Mouse (Mus musculus): Measurements from ENCODE around the gene Prkce. TPM values are rescaled to one million over a fixed set of nuclear protein-coding genes. Genes with fewer than 3 reads are reported as not detected.

The Prkce gene
- polyA plus RNA-seq, 1 experiment from 2014 or later: 4.4 TPM

- H3K27ac ChIP-seq (ENCODE audit: low read length): no peak overlapping the region
- no peak overlapping the region for H3K9ac ChIP-seq (ENCODE audit: low read length)
- no peak for ATAC-seq (ENCODE audit: insufficient read depth, low FRiP score)
- H3K9me3 ChIP-seq (replicated peaks; ENCODE audit: control insufficient read depth, low read length): no peaks in the 10 kb centered on the region
- 59% methylated on average over 9 of the region's 9 CpGs for WGBS
- no peaks in the 10 kb centered on the region for H3K4me1 ChIP-seq (ENCODE audit: control insufficient read depth, insufficient read depth, low read length)
- H3K4me2 ChIP-seq (ENCODE audit: low read depth, low read length): no peak overlapping the region
- H3K27me3 ChIP-seq (ENCODE audit: control insufficient read depth, insufficient read depth, low read length): no peaks in the 10 kb centered on the region
- no peaks in the 10 kb centered on the region for H3K36me3 ChIP-seq (ENCODE audit: control insufficient read depth, insufficient read depth, low read length)
- H3K4me3 ChIP-seq (replicated peaks; ENCODE audit: low read length): no peak overlapping the region
These were observed 427.9 kb downstream of the Prkce start for GRCm38 (mm10) chr17:86595526-86595925.

- no peak for ATAC-seq (ENCODE audit: insufficient read depth, low FRiP score)
These were observed 433.5 kb downstream of the Prkce start for GRCm38 (mm10) chr17:86601116-86601515.

GRCm38 (mm10) chr17:86601901-86602300 lies 434.3 kb downstream of the Prkce start:
- no peak overlapping the region for H3K9ac ChIP-seq (ENCODE audit: low read length)
- H3K4me1 ChIP-seq (ENCODE audit: control insufficient read depth, insufficient read depth, low read length): no peaks in the 10 kb centered on the region
- no peak overlapping the region for H3K4me2 ChIP-seq (ENCODE audit: low read depth, low read length)
- no peak overlapping the region for H3K27ac ChIP-seq (ENCODE audit: low read length)
- H3K9me3 ChIP-seq (replicated peaks; ENCODE audit: control insufficient read depth, low read length): no peaks in the 10 kb centered on the region
- ATAC-seq (ENCODE audit: insufficient read depth, low FRiP score): no peak
- H3K36me3 ChIP-seq (ENCODE audit: control insufficient read depth, insufficient read depth, low read length): no peaks in the 10 kb centered on the region
- no peaks in the 10 kb centered on the region for H3K27me3 ChIP-seq (ENCODE audit: control insufficient read depth, insufficient read depth, low read length)
- H3K4me3 ChIP-seq (replicated peaks; ENCODE audit: low read length): no peak overlapping the region
- WGBS: 79% methylated on average over 2 of the region's 2 CpGs

More at GRCm38 (mm10) chr17:86601116-86601515, 433.5 kb downstream of the Prkce start:
- H3K4me1 ChIP-seq (ENCODE audit: control insufficient read depth, insufficient read depth, low read length): no peaks in the 10 kb centered on the region
- no peaks in the 10 kb centered on the region for H3K9me3 ChIP-seq (replicated peaks; ENCODE audit: control insufficient read depth, low read length)
- WGBS: 61% methylated on average over 6 of the region's 6 CpGs
- no peak overlapping the region for H3K27ac ChIP-seq (ENCODE audit: low read length)
- H3K9ac ChIP-seq (ENCODE audit: low read length): no peak overlapping the region
- H3K27me3 ChIP-seq (ENCODE audit: control insufficient read depth, insufficient read depth, low read length): no peaks in the 10 kb centered on the region
- H3K4me2 ChIP-seq (ENCODE audit: low read depth, low read length): no peak overlapping the region
- no peak overlapping the region for H3K4me3 ChIP-seq (replicated peaks; ENCODE audit: low read length)
- H3K36me3 ChIP-seq (ENCODE audit: control insufficient read depth, insufficient read depth, low read length): no peaks in the 10 kb centered on the region

- no peaks in the 10 kb centered on the region for H3K4me1 ChIP-seq (ENCODE audit: control insufficient read depth, insufficient read depth, low read length)
- no peak for ATAC-seq (ENCODE audit: insufficient read depth, low FRiP score)
- 56% methylated on average over 5 of the region's 5 CpGs for WGBS
- H3K9me3 ChIP-seq (replicated peaks; ENCODE audit: control insufficient read depth, low read length): no peaks in the 10 kb centered on the region
- no peak overlapping the region for H3K4me2 ChIP-seq (ENCODE audit: low read depth, low read length)
- H3K27ac ChIP-seq (ENCODE audit: low read length): no peak overlapping the region
- H3K27me3 ChIP-seq (ENCODE audit: control insufficient read depth, insufficient read depth, low read length): no peaks in the 10 kb centered on the region
- H3K36me3 ChIP-seq (ENCODE audit: control insufficient read depth, insufficient read depth, low read length): no peaks in the 10 kb centered on the region
- H3K4me3 ChIP-seq (replicated peaks; ENCODE audit: low read length): no peak overlapping the region
- no peak overlapping the region for H3K9ac ChIP-seq (ENCODE audit: low read length)
These were observed 436.4 kb downstream of the Prkce start for GRCm38 (mm10) chr17:86603848-86604444.

GRCm38 (mm10) chr17:86607981-86608380 lies 440.4 kb downstream of the Prkce start:
- Histone ChIP-seq H3K4me1 (ENCODE audit: control insufficient read depth, insufficient read depth, low read length) (no peaks in the 10 kb centered on the region), H3K36me3 (ENCODE audit: control insufficient read depth, insufficient read depth, low read length) (no peaks in the 10 kb centered on the region), H3K4me3 (replicated peaks; ENCODE audit: low read length) (no peak overlapping the region), H3K27ac (ENCODE audit: low read length) (no peak overlapping the region), H3K27me3 (ENCODE audit: control insufficient read depth, insufficient read depth, low read length) (no peaks in the 10 kb centered on the region), H3K9ac (ENCODE audit: low read length) (no peak overlapping the region), H3K9me3 (replicated peaks; ENCODE audit: control insufficient read depth, low read length) (no peaks in the 10 kb centered on the region), H3K4me2 (ENCODE audit: low read depth, low read length) (no peak overlapping the region)
- 89% methylated on average over 4 of the region's 4 CpGs for WGBS
- ATAC-seq (ENCODE audit: insufficient read depth, low FRiP score): no peak

- no peaks in the 10 kb centered on the region for H3K9me3 ChIP-seq (replicated peaks; ENCODE audit: control insufficient read depth, low read length)
- H3K4me3 ChIP-seq (replicated peaks; ENCODE audit: low read length): no peak overlapping the region
- no peak overlapping the region for H3K4me2 ChIP-seq (ENCODE audit: low read depth, low read length)
- no peak overlapping the region for H3K9ac ChIP-seq (ENCODE audit: low read length)
- no peak for ATAC-seq (ENCODE audit: insufficient read depth, low FRiP score)
- H3K4me1 ChIP-seq (ENCODE audit: control insufficient read depth, insufficient read depth, low read length): no peaks in the 10 kb centered on the region
- H3K36me3 ChIP-seq (ENCODE audit: control insufficient read depth, insufficient read depth, low read length): no peaks in the 10 kb centered on the region
- no peak overlapping the region for H3K27ac ChIP-seq (ENCODE audit: low read length)
- WGBS: 54% methylated on average over 8 of the region's 8 CpGs
- no peaks in the 10 kb centered on the region for H3K27me3 ChIP-seq (ENCODE audit: control insufficient read depth, insufficient read depth, low read length)
These were observed 442.8 kb downstream of the Prkce start for GRCm38 (mm10) chr17:86610271-86610969.

DNA sequence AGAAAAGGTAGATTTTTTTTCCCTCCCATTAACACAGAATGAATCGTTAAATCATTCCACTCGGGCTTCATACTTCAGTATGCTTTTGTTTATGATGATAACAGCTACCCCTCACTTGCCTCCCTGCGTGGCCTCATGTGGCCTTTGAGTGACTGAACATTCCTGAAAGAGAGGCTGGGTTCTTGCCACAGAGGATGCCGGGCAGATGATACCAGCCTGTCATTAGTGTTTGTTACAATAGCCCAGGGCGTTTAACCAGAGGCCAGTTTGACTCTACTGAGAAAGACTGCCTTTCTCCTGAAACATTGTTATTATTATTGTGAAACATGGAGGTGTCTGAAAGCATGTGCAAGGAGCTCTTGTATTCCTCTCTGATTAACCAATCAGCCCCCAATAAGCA lies 444.2 kb downstream of the Prkce start:
- no peaks in the 10 kb centered on the region for H3K9me3 ChIP-seq (replicated peaks; ENCODE audit: control insufficient read depth, low read length)
- ATAC-seq (ENCODE audit: insufficient read depth, low FRiP score): no peak
- H3K4me2 ChIP-seq (ENCODE audit: low read depth, low read length): no peak overlapping the region
- H3K9ac ChIP-seq (ENCODE audit: low read length): no peak overlapping the region
- H3K36me3 ChIP-seq (ENCODE audit: control insufficient read depth, insufficient read depth, low read length): no peaks in the 10 kb centered on the region
- WGBS: 52% methylated on average over 5 of the region's 5 CpGs
- no peak overlapping the region for H3K4me3 ChIP-seq (replicated peaks; ENCODE audit: low read length)
- no peak overlapping the region for H3K27ac ChIP-seq (ENCODE audit: low read length)
- H3K4me1 ChIP-seq (ENCODE audit: control insufficient read depth, insufficient read depth, low read length): no peaks in the 10 kb centered on the region
- no peaks in the 10 kb centered on the region for H3K27me3 ChIP-seq (ENCODE audit: control insufficient read depth, insufficient read depth, low read length)

GRCm38 (mm10) chr17:86615592-86616291 lies 448.2 kb downstream of the Prkce start:
- H3K4me2 ChIP-seq (ENCODE audit: low read depth, low read length): no peak overlapping the region
- 0 out of 2 replicates have a peak, but pooled peaks cover 5% of the 10 kb centered on the region for H3K4me1 ChIP-seq (ENCODE audit: control insufficient read depth, insufficient read depth, low read length)
- H3K9me3 ChIP-seq (replicated peaks; ENCODE audit: control insufficient read depth, low read length): no peaks in the 10 kb centered on the region
- H3K27ac ChIP-seq (ENCODE audit: low read length): no peak overlapping the region
- WGBS: 65% methylated on average over 13 of the region's 13 CpGs
- no peak overlapping the region for H3K4me3 ChIP-seq (replicated peaks; ENCODE audit: low read length)
- H3K9ac ChIP-seq (ENCODE audit: low read length): no peak overlapping the region
- no peaks in the 10 kb centered on the region for H3K27me3 ChIP-seq (ENCODE audit: control insufficient read depth, insufficient read depth, low read length)
- ATAC-seq (ENCODE audit: insufficient read depth, low FRiP score): no peak
- H3K36me3 ChIP-seq (ENCODE audit: control insufficient read depth, insufficient read depth, low read length): no peaks in the 10 kb centered on the region

DNA sequence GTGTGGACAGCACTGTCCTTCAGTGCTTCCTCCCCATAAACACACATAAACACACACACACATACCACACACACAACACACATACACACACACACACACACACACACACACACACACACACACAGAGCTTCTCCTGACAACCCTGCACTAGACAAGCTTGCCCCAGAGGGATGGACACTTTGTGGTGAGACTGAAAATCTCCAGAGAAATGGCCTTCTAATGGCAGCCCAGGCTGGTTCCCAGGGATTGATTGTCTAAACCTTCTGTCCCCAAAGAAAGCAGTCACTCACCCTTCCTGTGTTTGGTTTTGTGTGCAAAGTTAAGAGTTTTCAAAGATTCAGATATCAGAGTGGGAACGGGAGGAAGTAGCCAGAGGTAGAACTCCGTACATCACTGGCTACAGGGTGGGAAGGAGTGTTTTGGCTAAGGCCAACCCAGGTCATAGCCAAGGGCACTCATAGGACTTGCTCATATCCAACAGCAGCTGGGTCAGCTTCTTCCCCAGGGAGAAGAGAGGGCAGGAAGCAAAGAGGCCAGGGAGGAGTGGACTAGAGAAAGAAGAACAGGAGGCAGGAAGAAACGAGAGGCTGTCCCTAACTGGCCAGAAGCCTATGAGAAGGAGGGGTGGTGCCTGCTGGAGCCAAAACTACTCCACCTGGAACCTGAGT lies 450.1 kb downstream of the Prkce start:
- Histone ChIP-seq H3K36me3 (ENCODE audit: control insufficient read depth, insufficient read depth, low read length) (no peaks in the 10 kb centered on the region), H3K9ac (ENCODE audit: low read length) (no peak overlapping the region), H3K27me3 (ENCODE audit: control insufficient read depth, insufficient read depth, low read length) (no peaks in the 10 kb centered on the region), H3K27ac (ENCODE audit: low read length) (no peak overlapping the region), H3K4me1 (ENCODE audit: control insufficient read depth, insufficient read depth, low read length) (0 out of 2 replicates have a peak, but pooled peaks cover 5% of the 10 kb centered on the region), H3K4me3 (replicated peaks; ENCODE audit: low read length) (no peak overlapping the region), H3K4me2 (ENCODE audit: low read depth, low read length) (no peak overlapping the region), H3K9me3 (replicated peaks; ENCODE audit: control insufficient read depth, low read length) (no peaks in the 10 kb centered on the region)
- ATAC-seq (ENCODE audit: insufficient read depth, low FRiP score): no peak
- WGBS: 54% methylated on average over 3 of the region's 3 CpGs

Measured in stomach, embryonic 16.5 days (tissue).